Mouse (Mus musculus): ENCODE measurements around the gene Pdk4. TPM values are rescaled to one million over a fixed set of nuclear protein-coding genes. Genes with fewer than 3 reads are reported as not detected.
A peak's percentile ranks its signal among the peaks of the same experiment; 100 is the strongest.

The Pdk4 gene
- polyA plus RNA-seq, 1 experiment: 1.5 TPM

DNA sequence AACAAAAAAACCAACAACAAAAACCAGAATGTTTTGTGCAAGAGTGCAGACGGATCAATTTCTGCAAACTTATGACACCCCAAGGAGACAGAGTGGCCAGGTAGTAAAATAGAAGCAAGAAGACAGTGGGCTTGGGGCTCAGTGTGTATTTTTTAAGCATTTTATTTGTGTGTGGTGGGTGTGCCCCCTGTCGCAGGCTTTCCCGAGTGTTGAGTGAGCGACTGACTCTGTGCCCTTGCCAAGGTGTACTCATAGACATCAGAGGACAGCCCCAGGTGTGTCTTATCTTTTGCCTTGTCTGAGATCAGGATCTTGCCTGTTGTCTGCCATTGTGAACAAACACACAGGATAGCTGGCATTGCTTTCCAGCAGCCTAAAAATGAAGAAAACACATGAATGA lies 49.1 kb downstream of the Pdk4 start:
- Histone ChIP-seq H3K4me3 (ENCODE audit: control insufficient read depth, low read depth, low read length) (no peak overlapping the region), H3K36me3 (ENCODE audit: control insufficient read depth, insufficient read depth, low read length) (no peaks in the 10 kb centered on the region), H3K27me3 (ENCODE audit: control insufficient read depth, insufficient read depth, low read length) (no peaks in the 10 kb centered on the region), H3K4me1 (ENCODE audit: control insufficient read depth, insufficient read depth, low read length) (no peaks in the 10 kb centered on the region; the same call in 1 of the 2 replicates), H3K27ac (ENCODE audit: control insufficient read depth, insufficient read depth, low read depth, low read length) (no peak overlapping the region)
- TF ChIP-seq CTCF (IDR thresholded peaks at IDR 0.05; ENCODE audit: control insufficient read depth, insufficient read depth, insufficient replicate concordance, low read depth, low read length) (no peak), POLR2A (IDR thresholded peaks at IDR 0.05; ENCODE audit: control insufficient read depth, low read depth, low read length) (no peak)

- no peak for TF ChIP-seq CTCF (IDR thresholded peaks at IDR 0.05; ENCODE audit: control insufficient read depth, insufficient read depth, insufficient replicate concordance, low read depth, low read length)
- no peak for TF ChIP-seq POLR2A (IDR thresholded peaks at IDR 0.05; ENCODE audit: control insufficient read depth, low read depth, low read length)
- Histone ChIP-seq H3K27ac (ENCODE audit: control insufficient read depth, insufficient read depth, low read depth, low read length) (no peak overlapping the region), H3K36me3 (ENCODE audit: control insufficient read depth, insufficient read depth, low read length) (no peaks in the 10 kb centered on the region), H3K4me1 (ENCODE audit: control insufficient read depth, insufficient read depth, low read length) (no peaks in the 10 kb centered on the region; the same call in 1 of the 2 replicates), H3K27me3 (ENCODE audit: control insufficient read depth, insufficient read depth, low read length) (no peaks in the 10 kb centered on the region), H3K4me3 (ENCODE audit: control insufficient read depth, low read depth, low read length) (no peak overlapping the region)
Observed at GRCm38 (mm10) chr6:5444331-5444898, 51.7 kb downstream of the Pdk4 start.

DNA sequence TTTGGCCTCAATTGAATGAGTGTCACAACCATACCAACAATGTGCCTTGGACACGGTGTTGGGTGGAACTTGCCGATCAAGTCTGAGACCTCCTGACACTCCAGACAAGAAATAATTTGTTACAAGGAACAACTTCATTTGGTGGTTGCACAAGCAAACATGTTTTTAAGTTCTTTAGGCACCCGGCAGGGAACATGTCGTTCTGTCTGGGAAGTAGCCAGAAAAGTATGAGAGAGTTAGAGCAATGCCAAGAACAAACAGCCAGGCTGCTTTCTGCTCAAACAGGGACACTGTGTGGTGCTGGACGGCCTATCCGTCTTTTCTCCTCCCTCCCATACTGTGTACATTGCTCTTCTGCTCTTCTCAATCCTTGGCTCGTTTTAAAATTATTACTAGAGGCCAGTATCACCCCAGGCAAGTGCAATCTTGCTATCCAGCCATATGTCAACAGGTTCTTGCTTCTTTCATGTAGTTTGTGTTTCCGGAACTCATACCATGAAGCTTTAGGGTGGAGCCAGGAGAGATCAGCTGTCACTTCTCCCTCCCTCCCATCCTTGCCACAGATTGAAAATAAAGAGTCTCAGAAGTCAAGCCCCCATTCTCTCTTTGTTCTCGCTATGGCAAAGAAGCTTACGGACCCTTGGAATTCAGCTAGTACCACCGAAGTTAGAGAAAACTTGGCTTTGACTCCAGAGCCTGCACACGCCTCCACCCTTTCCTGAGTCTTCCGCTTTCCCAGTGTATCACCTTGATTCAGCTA lies 52.8 kb downstream of the Pdk4 start:
- Histone ChIP-seq H3K4me3 (ENCODE audit: control insufficient read depth, low read depth, low read length) (no peak overlapping the region), H3K27ac (ENCODE audit: control insufficient read depth, insufficient read depth, low read depth, low read length) (peak overlapping the region; percentile 50; the same call in 1 of the 2 replicates)
- TF ChIP-seq CTCF (IDR thresholded peaks at IDR 0.05; ENCODE audit: control insufficient read depth, insufficient read depth, insufficient replicate concordance, low read depth, low read length) (no peak), POLR2A (IDR thresholded peaks at IDR 0.05; ENCODE audit: control insufficient read depth, low read depth, low read length) (no peak)

DNA sequence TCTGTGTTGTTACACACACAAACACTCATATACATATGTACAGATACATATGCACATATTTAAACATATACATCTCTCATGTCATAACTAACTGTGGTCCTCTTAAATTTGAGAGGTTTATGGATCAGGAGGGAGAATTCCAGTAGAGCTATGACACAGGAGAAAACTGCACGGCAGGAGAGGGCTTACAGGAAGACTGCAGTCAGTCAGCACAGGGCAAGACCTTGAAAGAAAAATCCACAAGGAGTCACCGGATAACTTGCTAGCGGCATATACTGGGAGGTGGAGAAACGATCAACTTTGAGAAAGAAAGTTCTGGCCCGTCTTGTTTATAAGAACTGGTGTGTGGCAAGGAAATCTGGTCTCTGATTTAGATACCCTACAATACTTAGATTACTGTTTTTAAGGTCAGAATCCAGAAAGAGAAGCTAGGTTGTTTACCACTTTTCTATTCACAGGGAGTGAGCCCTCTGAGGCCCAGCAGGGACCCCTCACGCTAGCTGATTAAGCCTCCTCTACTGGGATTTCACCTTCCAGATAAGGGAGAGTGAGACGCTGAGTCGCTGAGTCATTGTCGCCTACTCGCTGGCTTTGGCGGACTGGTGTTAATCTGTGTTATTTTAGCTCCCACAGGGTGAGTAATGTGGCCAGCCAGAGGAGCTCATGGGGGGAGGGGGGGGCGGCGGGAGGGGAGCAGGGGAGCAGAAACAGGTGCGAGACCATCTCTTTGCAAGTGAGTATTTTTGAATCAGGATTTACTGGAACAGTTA lies 53.6 kb downstream of the Pdk4 start:
- Histone ChIP-seq H3K27ac (ENCODE audit: control insufficient read depth, insufficient read depth, low read depth, low read length) (peak overlapping the region; percentile 68), H3K27me3 (ENCODE audit: control insufficient read depth, insufficient read depth, low read length) (no peaks in the 10 kb centered on the region), H3K36me3 (ENCODE audit: control insufficient read depth, insufficient read depth, low read length) (no peaks in the 10 kb centered on the region), H3K4me1 (ENCODE audit: control insufficient read depth, insufficient read depth, low read length) (no peaks in the 10 kb centered on the region; the same call in 1 of the 2 replicates), H3K4me3 (ENCODE audit: control insufficient read depth, low read depth, low read length) (no peak overlapping the region)
- TF ChIP-seq POLR2A (IDR thresholded peaks at IDR 0.05; ENCODE audit: control insufficient read depth, low read depth, low read length): no peak
- no peak for TF ChIP-seq CTCF (IDR thresholded peaks at IDR 0.05; ENCODE audit: control insufficient read depth, insufficient read depth, insufficient replicate concordance, low read depth, low read length)

More for the DNA sequence above, 52.8 kb downstream of the Pdk4 start:
- H3K36me3 ChIP-seq (ENCODE audit: control insufficient read depth, insufficient read depth, low read length): no peaks in the 10 kb centered on the region
- no peaks in the 10 kb centered on the region for H3K27me3 ChIP-seq (ENCODE audit: control insufficient read depth, insufficient read depth, low read length)
- no peaks in the 10 kb centered on the region; the same call in 1 of the 2 replicates for H3K4me1 ChIP-seq (ENCODE audit: control insufficient read depth, insufficient read depth, low read length)

DNA sequence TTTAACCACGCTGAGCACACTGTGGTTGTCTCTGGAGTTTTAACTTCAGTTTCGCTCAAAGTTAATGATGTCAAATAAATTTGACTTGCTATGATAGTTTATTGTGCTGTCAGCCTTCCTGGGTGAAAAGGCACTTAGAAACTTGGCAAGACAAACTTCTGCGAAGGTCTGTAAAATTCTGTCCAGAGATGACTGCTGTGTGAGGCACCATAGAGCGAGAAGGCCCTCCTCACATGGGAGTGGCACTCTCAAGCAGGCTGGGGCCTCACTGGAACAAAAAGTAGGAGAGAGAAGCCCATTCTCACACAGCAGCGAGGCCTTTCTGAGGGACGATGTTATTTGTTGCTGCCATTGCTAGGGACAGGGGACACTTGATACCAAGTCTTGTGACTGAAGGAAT lies 54.9 kb downstream of the Pdk4 start:
- no peaks in the 10 kb centered on the region for H3K27me3 ChIP-seq (ENCODE audit: control insufficient read depth, insufficient read depth, low read length)
- H3K4me3 ChIP-seq (ENCODE audit: control insufficient read depth, low read depth, low read length): no peak overlapping the region
- no peaks in the 10 kb centered on the region for H3K4me1 ChIP-seq (ENCODE audit: control insufficient read depth, insufficient read depth, low read length)
- no peak for TF ChIP-seq CTCF (IDR thresholded peaks at IDR 0.05; ENCODE audit: control insufficient read depth, insufficient read depth, insufficient replicate concordance, low read depth, low read length)
- TF ChIP-seq POLR2A (IDR thresholded peaks at IDR 0.05; ENCODE audit: control insufficient read depth, low read depth, low read length): no peak
- H3K36me3 ChIP-seq (ENCODE audit: control insufficient read depth, insufficient read depth, low read length): no peaks in the 10 kb centered on the region
- H3K27ac ChIP-seq (ENCODE audit: control insufficient read depth, insufficient read depth, low read depth, low read length): no peak overlapping the region

- H3K27me3 ChIP-seq (ENCODE audit: control insufficient read depth, insufficient read depth, low read length): no peaks in the 10 kb centered on the region
- no peaks in the 10 kb centered on the region for H3K4me1 ChIP-seq (ENCODE audit: control insufficient read depth, insufficient read depth, low read length)
- no peak overlapping the region for H3K4me3 ChIP-seq (ENCODE audit: control insufficient read depth, low read depth, low read length)
- no peaks in the 10 kb centered on the region for H3K36me3 ChIP-seq (ENCODE audit: control insufficient read depth, insufficient read depth, low read length)
- TF ChIP-seq CTCF (IDR thresholded peaks at IDR 0.05; ENCODE audit: control insufficient read depth, insufficient read depth, insufficient replicate concordance, low read depth, low read length) (no peak), POLR2A (IDR thresholded peaks at IDR 0.05; ENCODE audit: control insufficient read depth, low read depth, low read length) (no peak)
- no peak overlapping the region for H3K27ac ChIP-seq (ENCODE audit: control insufficient read depth, insufficient read depth, low read depth, low read length)
Observed at GRCm38 (mm10) chr6:5437757-5438156, 58.4 kb downstream of the Pdk4 start.

DNA sequence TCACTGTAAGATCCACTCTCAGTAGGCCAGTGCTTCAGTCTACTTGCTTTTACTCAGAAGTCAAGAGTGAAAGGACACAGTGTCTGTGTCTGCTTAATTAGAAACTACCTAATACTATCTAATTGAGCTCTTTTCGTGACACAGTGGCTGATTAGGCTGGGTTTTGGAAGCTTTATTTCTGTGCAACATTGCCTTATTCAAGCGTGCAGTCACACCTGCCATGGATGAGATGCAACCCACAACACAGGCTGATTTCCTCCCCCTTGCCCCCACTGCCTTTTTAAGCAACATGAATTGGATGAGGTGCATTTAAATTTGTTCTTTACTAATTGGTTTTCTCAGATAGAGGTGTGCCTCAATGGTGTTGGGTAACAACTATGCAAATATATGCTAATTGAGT lies 62.2 kb downstream of the Pdk4 start:
- no peak overlapping the region for H3K27ac ChIP-seq (ENCODE audit: control insufficient read depth, insufficient read depth, low read depth, low read length)
- TF ChIP-seq POLR2A (IDR thresholded peaks at IDR 0.05; ENCODE audit: control insufficient read depth, low read depth, low read length) (no peak), CTCF (IDR thresholded peaks at IDR 0.05; ENCODE audit: control insufficient read depth, insufficient read depth, insufficient replicate concordance, low read depth, low read length) (no peak)
- H3K4me3 ChIP-seq (ENCODE audit: control insufficient read depth, low read depth, low read length): no peak overlapping the region
- H3K36me3 ChIP-seq (ENCODE audit: control insufficient read depth, insufficient read depth, low read length): no peaks in the 10 kb centered on the region
- no peaks in the 10 kb centered on the region for H3K27me3 ChIP-seq (ENCODE audit: control insufficient read depth, insufficient read depth, low read length)
- no peaks in the 10 kb centered on the region for H3K4me1 ChIP-seq (ENCODE audit: control insufficient read depth, insufficient read depth, low read length)

Other genes starting within 250 kb of the Pdk4 start
- gene Pon3, start 240.0 kb downstream of the Pdk4 start, polyA plus RNA-seq (2012; rRNA removed): 3.6 and 4.0 TPM in 2 replicates
- gene Pon2, start 197.9 kb downstream of the Pdk4 start, polyA plus RNA-seq (2012; rRNA removed): 21.9 and 27.9 TPM in 2 replicates
- 25.4 and 36.5 TPM in 2 replicates for gene Asb4, start 112.9 kb downstream of the Pdk4 start, polyA plus RNA-seq (2012; rRNA removed)
- gene Dync1i1, start 229.3 kb upstream of the Pdk4 start, polyA plus RNA-seq (2012; rRNA removed): 10.6 and 12.1 TPM in 2 replicates

Data from testis, adult 2 months (tissue).